Mouse (Mus musculus) thymus, adult 2 months (tissue): ENCODE measurements at regions not wholly inside any gene's neighbourhood (a gene's known extent, or its start where the extent isn't known, plus 50 kb on each side); places are given as distances from the start of the nearest gene placed in this dataset.

Source experiments
- CTCF ChIP-seq: fragments of 200-500 bp; IDR thresholded peaks from 2 replicates; pipeline ENCODE4 v1.5.1; 2012; ENCODE audit warnings: mild to moderate bottlenecking, control low read depth, low read length, moderate library complexity, borderline replicate concordance; ENCODE audit not compliant: control insufficient read depth, poor library complexity, insufficient read depth; ENCODE audit errors: extremely low read depth
- POLR2A ChIP-seq: fragments of 200-500 bp; IDR thresholded peaks from 2 replicates; pipeline ENCODE4 v1.6.1; 2012; ENCODE audit warnings: mild to moderate bottlenecking, low read length, control low read depth, moderate library complexity; ENCODE audit not compliant: control insufficient read depth, poor library complexity, insufficient read depth; ENCODE audit errors: extremely low read depth

- no peak for TF ChIP-seq CTCF
- TF ChIP-seq POLR2A = no peak
Measured at GRCm38 (mm10) chr4:56134350-56134749, 602.1 kb upstream of the Klf4 start.
